Mouse (Mus musculus) inflammation-experienced regulatory T-cells (primary cell): Measurements from ENCODE around the gene 4921511M17Rik. TPM values are rescaled to one million over a fixed set of nuclear protein-coding genes. Genes with fewer than 3 reads are reported as not detected.

Experiments
- polyA plus RNA-seq, 2 experiments: library from polyadenylated mRNA; unstranded; fragments of 100-300 nt; shearing (Covaris generic); gene quantifications; one replicate each; pipeline ENCODE4 v1.2.1; 2017

4921511M17Rik gene
- polyA plus RNA-seq: under 1 TPM in 1 of 2 experiments, not detected in 1; 0.47 TPM

DNA sequence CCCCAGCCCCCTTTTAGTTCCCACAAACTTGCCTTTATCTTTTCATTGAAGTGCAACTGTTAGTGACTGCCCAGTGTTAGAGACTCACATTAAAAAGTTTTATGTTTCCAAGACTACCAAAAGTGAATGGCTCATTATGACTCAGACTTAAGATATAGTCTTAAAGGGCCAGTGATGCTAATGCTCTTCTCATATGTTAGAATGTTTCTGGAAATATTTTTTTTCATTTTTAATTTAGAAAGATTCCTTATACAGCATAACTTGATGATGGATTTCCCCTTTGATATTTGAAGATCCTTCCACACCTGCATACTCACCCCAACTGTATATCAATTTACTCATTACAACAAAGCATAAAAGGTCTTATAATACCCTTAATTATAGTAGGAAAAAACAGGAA, at the start of gene 4921511M17Rik:
Gene 4921511M17Rik, minus strand, starts transcription at position 101 of the 400 bp plus-strand sequence.

DNA sequence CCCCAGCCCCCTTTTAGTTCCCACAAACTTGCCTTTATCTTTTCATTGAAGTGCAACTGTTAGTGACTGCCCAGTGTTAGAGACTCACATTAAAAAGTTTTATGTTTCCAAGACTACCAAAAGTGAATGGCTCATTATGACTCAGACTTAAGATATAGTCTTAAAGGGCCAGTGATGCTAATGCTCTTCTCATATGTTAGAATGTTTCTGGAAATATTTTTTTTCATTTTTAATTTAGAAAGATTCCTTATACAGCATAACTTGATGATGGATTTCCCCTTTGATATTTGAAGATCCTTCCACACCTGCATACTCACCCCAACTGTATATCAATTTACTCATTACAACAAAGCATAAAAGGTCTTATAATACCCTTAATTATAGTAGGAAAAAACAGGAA, 21.3 kb upstream of the 4921511M17Rik start, which contains the start of gene Gm10057:
Gene Gm10057, minus strand, starts transcription at position 101 of the 400 bp plus-strand sequence.

DNA sequence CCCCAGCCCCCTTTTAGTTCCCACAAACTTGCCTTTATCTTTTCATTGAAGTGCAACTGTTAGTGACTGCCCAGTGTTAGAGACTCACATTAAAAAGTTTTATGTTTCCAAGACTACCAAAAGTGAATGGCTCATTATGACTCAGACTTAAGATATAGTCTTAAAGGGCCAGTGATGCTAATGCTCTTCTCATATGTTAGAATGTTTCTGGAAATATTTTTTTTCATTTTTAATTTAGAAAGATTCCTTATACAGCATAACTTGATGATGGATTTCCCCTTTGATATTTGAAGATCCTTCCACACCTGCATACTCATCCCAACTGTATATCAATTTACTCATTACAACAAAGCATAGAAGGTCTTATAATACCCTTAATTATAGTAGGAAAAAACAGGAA, 21.1 kb downstream of the 4921511M17Rik start, which contains the start of gene Samt1:
Gene Samt1, minus strand, starts transcription at position 101 of the 400 bp plus-strand sequence.

Other genes starting within 250 kb of the 4921511M17Rik start
- 10 to 100 TPM; 14.5 to 21.9 TPM for gene Spin2c, start 201.6 kb downstream of the 4921511M17Rik start, polyA plus RNA-seq
- under 1 TPM in 1 of 2 experiments, not detected in 1; 0.47 TPM for gene Samt1, start 21.2 kb downstream of the 4921511M17Rik start, polyA plus RNA-seq
- not detected for gene Gm10057, start 21.2 kb upstream of the 4921511M17Rik start, polyA plus RNA-seq
- not detected for gene Gm15140, start 86.9 kb upstream of the 4921511M17Rik start, polyA plus RNA-seq